Mouse (Mus musculus) ES-Bruce4 (cell line): ENCODE measurements at regions not wholly inside any gene's neighbourhood (a gene's known extent, or its start where the extent isn't known, plus 50 kb on each side); places are given as distances from the start of the nearest gene placed in this dataset.

ENCODE experiments used
- EP300 ChIP-seq: IDR thresholded peaks from 2 replicates; pipeline ENCODE4 v1.6.1; 2011; ENCODE audit warnings: low read depth, low read length; ENCODE audit not compliant: insufficient read depth
- POLR2A ChIP-seq: IDR thresholded peaks from one replicate; pipeline ENCODE4 v1.8.1; 2011; ENCODE audit warnings: low read length; ENCODE audit not compliant: insufficient read depth

- TF ChIP-seq EP300: no peak
- TF ChIP-seq POLR2A: no peak
Measured at GRCm38 (mm10) chr7:113688231-113688669, 77.5 kb upstream of the Spon1 start.
